Mouse (Mus musculus) hindbrain, postnatal 0 days (tissue): ENCODE measurements at regions not wholly inside any gene's neighbourhood (a gene's known extent, or its start where the extent isn't known, plus 50 kb on each side); places are given as distances from the start of the nearest gene placed in this dataset.

Experiments
- ATAC-seq: fragments of 200-750 bp; cut with Nextera tagmentation; 2 replicates; pipeline ENCODE4 v1.8.0; 2017; ENCODE audit warnings: mild to moderate bottlenecking, moderate TSS enrichment, moderate library complexity
- DNase-seq: peaks from one replicate; pipeline ENCODE4 v3.0.0-alpha.2; 2015; ENCODE audit warnings: low spot score
- H3K27ac ChIP-seq: fragments of 300-500 bp; sonication (generic); 2 replicates; pipeline ENCODE4 v1.5.1; 2014; ENCODE audit warnings: mild to moderate bottlenecking
- H3K27me3 ChIP-seq: fragments of 300-500 bp; sonication (generic); 2 replicates; pipeline ENCODE4 v1.6.1; 2014; ENCODE audit warnings: low read length, mixed read lengths; ENCODE audit not compliant: insufficient read depth
- H3K36me3 ChIP-seq: fragments of 300-500 bp; sonication (generic); 2 replicates; pipeline ENCODE4 v1.6.1; 2014; ENCODE audit warnings: low read length, mixed read lengths; ENCODE audit not compliant: insufficient read depth
- H3K4me1 ChIP-seq: fragments of 300-500 bp; sonication (generic); 2 replicates; pipeline ENCODE4 v1.6.1; 2014; ENCODE audit warnings: antibody characterized with exemption, low read length, mixed read lengths; ENCODE audit not compliant: insufficient read depth
- H3K4me2 ChIP-seq: fragments of 300-500 bp; sonication (generic); 2 replicates; pipeline ENCODE4 v1.6.1; 2014; ENCODE audit warnings: low read depth, mild to moderate bottlenecking, low read length, moderate library complexity, mixed read lengths
- H3K4me3 ChIP-seq: fragments of 300-500 bp; sonication (generic); 2 replicates; pipeline ENCODE4 v1.5.1; 2014; ENCODE audit warnings: low read length
- H3K9ac ChIP-seq: fragments of 300-500 bp; sonication (generic); replicated peaks from 2 replicates; pipeline ENCODE4 v1.6.1; 2014; ENCODE audit warnings: mild to moderate bottlenecking, low read length, moderate library complexity, mixed read lengths
- H3K9me3 ChIP-seq: fragments of 300-500 bp; sonication (generic); 2 replicates; pipeline ENCODE4 v1.6.1; 2016; ENCODE audit warnings: low read length, mixed read lengths
- CTCF ChIP-seq: IDR thresholded peaks from 2 replicates; pipeline ENCODE4 v1.5.1; 2016; ENCODE audit warnings: antibody characterized with exemption, control low read depth, low read depth
- WGBS: fragments of 180-500 bp; shearing (Covaris S2); extraction: QIAGEN DNeasy Blood & Tissue Kit; methylation state at CpG from one replicate; pipeline ENCODE4 v1.1.7; 2014; 5-methylcytosine and 5-hydroxymethylcytosine counted together

GRCm38 (mm10) chr2:17932426-17932931 is 64.3 kb downstream of the H2al2a start:
- Histone ChIP-seq H3K36me3 (no peaks in the 10 kb centered on the region), H3K9me3 (peaks cover 2% of the 10 kb centered on the region; the same call in 1 of the 2 replicates), H3K27ac (no peak overlapping the region), H3K9ac (no peak overlapping the region), H3K4me2 (peak overlapping the region; percentile 47), H3K4me1 (no peaks in the 10 kb centered on the region; the same call in 1 of the 2 replicates), H3K27me3 (no peaks in the 10 kb centered on the region), H3K4me3 (peak overlapping the region; percentile 1; the same call in 1 of the 2 replicates)
- TF ChIP-seq CTCF, result no peak
- peak; percentile 46 for DNase-seq
- peak; percentile 69 for ATAC-seq
- WGBS, result 15% methylated on average over 16 of the region's 16 CpGs

DNA sequence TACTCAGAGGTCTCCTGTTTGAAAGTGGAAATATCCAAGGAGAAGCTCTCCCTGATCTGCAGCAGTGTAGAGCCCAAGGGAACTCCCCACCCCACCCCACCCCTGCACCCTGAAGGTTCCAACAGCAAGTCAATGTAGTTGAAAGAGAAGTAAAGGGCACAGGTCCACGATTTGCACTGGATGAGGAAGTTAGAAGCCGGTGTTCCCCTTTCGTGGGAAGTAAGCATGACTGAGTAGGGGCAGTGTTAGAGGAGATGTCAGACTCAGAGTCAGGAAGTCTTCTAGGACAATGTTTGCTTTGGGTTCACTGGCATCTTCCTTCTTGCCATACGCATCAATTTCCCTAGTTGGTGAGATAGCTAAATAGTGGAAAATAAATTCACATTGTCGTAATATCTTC is 64.9 kb downstream of the H2al2a start:
- H3K9ac ChIP-seq, result no peak overlapping the region
- no peak for TF ChIP-seq CTCF
- H3K4me1 ChIP-seq, result no peaks in the 10 kb centered on the region; the same call in 1 of the 2 replicates
- WGBS, result 86% methylated on average over 5 of the region's 5 CpGs
- no peak overlapping the region for H3K4me3 ChIP-seq
- DNase-seq (no peak), ATAC-seq (no peak)
- H3K27me3 ChIP-seq, result no peaks in the 10 kb centered on the region
- H3K27ac ChIP-seq, result no peak overlapping the region
- H3K9me3 ChIP-seq, result peaks cover 2% of the 10 kb centered on the region; the same call in 1 of the 2 replicates
- no peak overlapping the region for H3K4me2 ChIP-seq
- no peaks in the 10 kb centered on the region for H3K36me3 ChIP-seq

DNA sequence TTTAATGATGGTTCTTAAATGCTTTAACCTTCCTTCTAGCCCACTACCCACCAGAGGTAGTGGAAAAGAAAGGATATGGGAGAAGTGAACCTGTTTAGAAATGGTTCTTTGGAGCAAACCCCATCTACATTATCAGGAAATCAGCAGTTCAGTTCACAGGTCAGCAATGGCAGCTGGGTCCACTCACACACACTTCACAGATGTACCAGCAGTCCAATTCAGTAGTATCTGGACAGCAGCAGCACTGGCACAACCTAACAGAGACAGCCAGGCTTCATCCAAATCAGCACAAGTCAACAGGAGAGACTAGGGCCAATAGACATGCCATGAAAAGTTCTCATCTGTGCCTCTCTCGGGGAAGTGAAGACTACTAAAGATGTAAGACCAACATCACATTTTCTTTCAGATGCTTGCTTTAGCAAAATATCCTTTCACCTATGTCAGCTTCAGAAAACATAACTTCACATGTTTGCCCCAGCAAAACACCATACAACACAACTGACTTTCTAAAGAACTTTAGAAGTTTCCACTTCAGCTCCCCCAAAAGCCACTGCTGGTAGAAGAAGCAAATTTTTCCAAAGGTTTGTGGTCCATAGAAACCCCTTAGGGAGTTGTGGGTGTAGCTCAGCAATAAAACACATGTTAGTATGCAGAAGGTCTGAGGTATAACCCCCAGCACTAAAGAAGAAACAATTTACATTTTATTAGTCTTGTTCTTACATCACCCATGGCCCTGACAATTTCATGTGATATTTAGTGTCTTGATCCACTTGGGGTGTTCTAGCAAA is 77.7 kb downstream of the H2al2a start:
- DNase-seq (no peak), ATAC-seq (no peak)
- H3K9me3 ChIP-seq, result no peaks in the 10 kb centered on the region
- H3K27me3 ChIP-seq, result no peaks in the 10 kb centered on the region
- H3K4me3 ChIP-seq, result no peak overlapping the region
- no peak overlapping the region for H3K9ac ChIP-seq
- no peak for TF ChIP-seq CTCF
- no peaks in the 10 kb centered on the region; the same call in 1 of the 2 replicates for H3K4me1 ChIP-seq
- 91% methylated on average over 1 of the region's 1 CpGs for WGBS
- H3K27ac ChIP-seq, result no peak overlapping the region
- no peak overlapping the region for H3K4me2 ChIP-seq
- no peaks in the 10 kb centered on the region for H3K36me3 ChIP-seq

GRCm38 (mm10) chr2:17917238-17917946 is 79.4 kb downstream of the H2al2a start:
- 28% methylated on average over 8 of the region's 8 CpGs for WGBS

GRCm38 (mm10) chr2:17902616-17903015 is 94.1 kb downstream of the H2al2a start:
- no peak for DNase-seq
- Histone ChIP-seq H3K27ac (no peak overlapping the region), H3K9me3 (no peaks in the 10 kb centered on the region), H3K9ac (no peak overlapping the region), H3K4me1 (no peaks in the 10 kb centered on the region), H3K4me3 (no peak overlapping the region), H3K36me3 (no peaks in the 10 kb centered on the region), H3K27me3 (no peaks in the 10 kb centered on the region), H3K4me2 (no peak overlapping the region)
- WGBS, result 81% methylated on average over 1 of the region's 1 CpGs
- ATAC-seq, result no peak
- no peak for TF ChIP-seq CTCF

More at GRCm38 (mm10) chr2:17917238-17917946, 79.4 kb downstream of the H2al2a start:
- Histone ChIP-seq H3K36me3 (no peaks in the 10 kb centered on the region), H3K9ac (no peak overlapping the region), H3K4me1 (no peaks in the 10 kb centered on the region; the same call in 1 of the 2 replicates), H3K27me3 (no peaks in the 10 kb centered on the region), H3K27ac (no peak overlapping the region), H3K4me2 (no peak overlapping the region), H3K9me3 (no peaks in the 10 kb centered on the region), H3K4me3 (no peak overlapping the region)
- no peak for DNase-seq
- no peak for TF ChIP-seq CTCF
- ATAC-seq, result no peak

GRCm38 (mm10) chr2:17900202-17900601 is 96.6 kb downstream of the H2al2a start:
- no peak for TF ChIP-seq CTCF
- H3K4me1 ChIP-seq, result no peaks in the 10 kb centered on the region
- H3K4me2 ChIP-seq, result no peak overlapping the region
- H3K9ac ChIP-seq, result no peak overlapping the region
- WGBS, result 47% methylated on average over 8 of the region's 8 CpGs
- H3K4me3 ChIP-seq, result no peak overlapping the region
- DNase-seq (no peak), ATAC-seq (no peak)
- no peaks in the 10 kb centered on the region for H3K36me3 ChIP-seq
- no peaks in the 10 kb centered on the region for H3K9me3 ChIP-seq
- H3K27ac ChIP-seq, result no peak overlapping the region
- no peaks in the 10 kb centered on the region for H3K27me3 ChIP-seq
